Mouse (Mus musculus): ENCODE data around the gene Lrrn4cl.
"Not testable (repeated sequence)": the region's sequence is repeated elsewhere in the genome, so short reads cannot be mapped to it uniquely, and the experiment has no call there.

Lrrn4cl gene

GRCm38 (mm10) chr19:8850402-8850901, at the start of gene Lrrn4cl:
Gene Lrrn4cl (plus strand): TSS chr19:8850768.
- DNase-seq, result no peak

GRCm38 (mm10) chr19:8802130-8802821, 48.3 kb upstream of the Lrrn4cl start, which contains the start of gene Zbtb3:
Gene Zbtb3 (plus strand): TSS chr19:8802555.
- DNase-seq, result peak; percentile 98

GRCm38 (mm10) chr19:8803204-8803780, 47.3 kb upstream of the Lrrn4cl start:
- no peak for DNase-seq

DNA sequence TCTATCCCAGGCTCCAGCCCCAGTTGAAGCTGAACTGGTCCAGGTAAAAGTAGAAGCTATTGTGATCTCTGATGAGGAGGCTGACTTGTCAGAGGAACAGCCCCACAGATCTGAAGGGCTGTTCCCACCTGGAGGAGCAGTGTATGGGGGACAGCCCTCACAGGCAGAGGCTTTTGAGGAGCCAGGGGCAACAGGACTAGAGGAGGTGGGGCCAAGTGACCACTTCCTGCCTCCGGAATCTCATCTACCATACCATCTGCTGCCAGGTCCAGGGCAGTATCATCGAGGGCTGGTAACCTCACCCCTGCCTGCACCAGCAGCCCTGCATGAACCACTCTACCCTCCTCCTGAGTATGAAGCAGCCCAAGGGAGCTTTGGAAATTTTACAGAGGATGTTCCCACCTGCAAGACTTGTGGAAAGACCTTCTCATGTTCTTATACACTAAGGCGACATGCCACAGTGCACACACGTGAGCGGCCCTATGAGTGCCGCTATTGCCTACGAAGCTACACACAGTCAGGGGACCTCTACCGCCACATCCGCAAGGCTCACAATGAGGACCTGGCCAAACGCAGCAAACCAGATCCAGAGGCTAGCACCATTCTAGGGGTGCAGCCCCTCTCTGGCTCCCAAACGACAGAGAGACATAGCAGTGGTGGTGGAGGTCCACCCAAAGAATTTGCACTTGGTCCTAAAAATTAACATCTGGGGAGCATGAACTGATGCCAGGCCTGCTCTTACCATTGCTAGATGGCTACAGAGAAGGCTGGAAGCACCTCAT, 46.5 kb upstream of the Lrrn4cl start:
- DNase-seq, result no peak

DNA sequence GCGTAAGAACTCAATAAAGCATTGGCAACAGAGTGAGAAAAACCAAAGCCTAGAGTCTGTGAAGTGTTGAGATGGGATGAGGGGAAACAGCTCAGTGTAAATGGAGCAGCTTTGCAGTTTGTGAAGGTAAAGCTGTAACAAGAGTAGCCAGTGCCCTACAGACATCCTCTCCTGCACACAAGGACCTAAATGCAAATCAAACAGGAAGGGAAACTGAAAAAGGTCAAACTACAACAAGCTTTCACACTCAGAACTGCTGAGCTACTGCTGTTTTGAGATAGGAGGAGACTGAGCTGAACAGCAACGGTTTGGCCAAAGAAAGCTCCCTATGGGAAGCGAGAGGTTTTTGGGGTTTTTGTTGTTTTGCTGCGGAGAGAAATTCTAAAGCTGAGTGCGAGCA, 43.8 kb upstream of the Lrrn4cl start:
- no peak for DNase-seq

GRCm38 (mm10) chr19:8815812-8816211, 34.8 kb upstream of the Lrrn4cl start:
- DNase-seq, result no peak

DNA sequence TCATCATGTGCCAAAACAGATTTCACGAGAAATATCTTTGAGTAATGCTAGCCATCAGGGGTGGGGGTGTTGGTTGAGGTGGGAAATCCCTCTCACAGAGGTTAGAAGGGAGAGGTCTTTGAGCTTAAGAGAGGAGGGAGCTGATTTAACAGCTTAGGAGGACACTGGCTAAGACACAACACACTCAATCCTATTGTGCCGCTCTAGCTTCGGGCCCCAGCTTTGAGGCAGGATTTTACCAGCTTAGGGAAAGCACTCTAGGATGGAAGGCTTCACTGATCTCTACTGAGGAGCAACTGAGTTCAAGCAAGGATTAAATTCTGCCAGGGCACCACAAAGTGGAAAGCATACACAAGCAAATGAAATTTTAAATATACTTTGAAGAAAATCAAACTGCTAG, 33.6 kb upstream of the Lrrn4cl start:
- no peak for DNase-seq

DNA sequence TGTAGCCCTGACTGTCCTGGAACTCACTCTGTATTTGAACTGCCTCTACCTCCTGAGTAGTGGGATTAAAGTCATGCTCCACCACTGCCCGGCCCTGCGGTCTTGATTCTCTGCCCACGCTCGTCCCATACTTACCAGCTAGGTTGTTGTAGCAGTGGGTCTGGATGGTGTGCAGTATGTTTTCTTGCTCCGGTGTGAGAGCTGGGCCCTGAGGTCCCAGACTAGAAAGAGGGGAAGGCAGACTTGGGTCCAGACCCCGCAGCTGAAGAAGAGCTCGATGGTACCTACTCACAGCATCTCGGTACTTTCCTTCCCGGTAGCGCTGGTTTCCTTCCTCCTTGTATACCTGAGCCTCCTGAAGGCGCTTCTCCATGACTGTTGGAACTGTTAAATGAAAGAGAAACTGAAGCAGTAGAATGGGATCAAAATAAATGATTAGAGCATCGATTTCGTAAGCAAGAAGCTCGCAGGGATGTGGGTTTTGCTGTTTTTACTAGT, 32.2 kb upstream of the Lrrn4cl start:
- DNase-seq, result no peak

DNA sequence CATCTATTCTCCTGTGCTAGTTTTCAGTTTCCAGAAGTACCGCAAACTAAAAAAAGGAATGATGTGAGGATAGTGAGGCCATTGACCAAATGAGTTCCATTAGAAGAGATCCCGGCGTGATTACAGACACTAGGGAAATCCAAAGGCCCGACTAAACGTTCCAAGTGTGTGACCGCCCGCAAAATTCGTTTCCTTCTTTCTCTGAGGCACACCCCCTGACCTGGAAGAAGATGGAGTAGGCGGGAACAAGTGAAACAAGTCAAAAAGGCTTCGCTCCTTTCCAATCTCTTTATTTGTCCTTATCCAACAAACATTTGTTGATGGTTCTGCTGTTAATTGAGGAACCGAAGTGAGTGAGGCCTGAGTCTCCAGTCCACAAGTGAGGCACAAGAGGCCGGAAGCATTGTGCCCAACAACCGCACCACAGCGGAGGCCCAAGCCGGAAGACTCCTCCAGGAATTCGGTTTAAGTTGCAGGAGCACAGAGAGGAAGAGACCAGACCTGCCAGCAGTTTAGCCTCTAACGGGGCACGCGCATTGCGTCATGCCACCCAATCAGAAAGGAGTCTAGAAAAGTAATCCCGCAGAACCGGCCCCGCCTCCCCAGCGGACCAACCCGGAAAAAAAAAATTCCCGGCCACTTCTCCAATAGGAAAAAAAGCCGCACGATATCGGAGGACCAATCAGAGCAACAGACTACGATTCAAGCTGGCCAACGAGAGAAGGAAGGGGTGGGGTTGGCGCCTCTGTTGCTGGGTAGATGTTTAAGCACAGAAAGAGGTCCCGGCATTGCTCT, 31.6 kb upstream of the Lrrn4cl start, which contains the start of gene Ttc9c:
Gene Ttc9c (minus strand): TSS at position 533 of the 795 bp plus-strand sequence.
- peak; percentile 99 for DNase-seq

GRCm38 (mm10) chr19:8819596-8820423, 30.8 kb upstream of the Lrrn4cl start, which contains the start of gene Hnrnpul2:
Gene Hnrnpul2 (plus strand): TSS chr19:8820010.
- DNase-seq, result peak; percentile 99

- DNase-seq, result no peak
Measured at GRCm38 (mm10) chr19:8820424-8820956, 30.1 kb upstream of the Lrrn4cl start.

- DNase-seq, result no peak
Measured at GRCm38 (mm10) chr19:8821146-8821545, 29.4 kb upstream of the Lrrn4cl start.

- DNase-seq, result no peak
Measured at GRCm38 (mm10) chr19:8822696-8823095, 27.9 kb upstream of the Lrrn4cl start.

GRCm38 (mm10) chr19:8829660-8830059, 20.9 kb upstream of the Lrrn4cl start, which contains the start of gene AC129217.1:
Gene AC129217.1 (plus strand): TSS chr19:8829773.
- DNase-seq, result peak in 1 of 2 experiments; percentile 12

DNA sequence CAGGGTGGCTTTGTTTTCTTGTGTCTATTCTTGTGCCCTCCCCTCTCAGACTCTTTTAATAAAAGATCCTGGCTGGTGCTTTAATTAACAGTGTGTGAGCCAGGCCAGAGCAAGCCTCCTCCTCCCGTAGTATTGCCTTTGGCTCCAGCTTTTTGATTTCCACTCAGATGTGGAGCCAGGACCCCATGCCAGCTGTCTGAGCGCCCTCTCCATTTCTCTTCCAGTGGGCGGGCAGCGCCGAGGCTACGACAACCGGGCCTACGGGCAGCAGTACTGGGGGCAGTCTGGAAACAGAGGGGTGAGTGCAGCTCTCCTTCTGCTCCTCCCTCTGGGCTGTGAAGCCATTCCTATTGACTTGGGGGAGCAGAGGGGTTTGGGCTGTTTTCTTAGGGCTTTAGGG, 19.9 kb upstream of the Lrrn4cl start:
- no peak for DNase-seq

DNA sequence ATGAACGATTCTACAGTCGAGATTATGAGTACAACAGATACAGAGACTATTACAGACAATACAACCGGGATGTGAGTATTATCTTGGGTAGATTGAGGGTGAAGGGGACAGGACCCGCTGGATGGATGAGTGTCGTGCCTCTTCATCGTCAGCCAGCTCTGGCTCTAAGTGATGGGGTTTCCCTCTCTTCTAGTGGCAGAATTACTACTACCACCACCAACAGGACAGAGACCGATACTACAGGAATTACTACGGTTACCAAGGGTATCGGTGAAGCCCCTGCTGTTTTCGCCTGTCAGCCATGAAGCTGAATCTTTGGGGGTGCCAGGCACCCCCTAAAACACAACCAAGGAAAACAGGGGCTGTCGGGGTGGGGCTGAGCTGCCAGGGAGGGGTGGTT, 19.3 kb upstream of the Lrrn4cl start:
- DNase-seq, result no peak

- no peak for DNase-seq
Measured at GRCm38 (mm10) chr19:8832971-8833370, 17.6 kb upstream of the Lrrn4cl start.

DNA sequence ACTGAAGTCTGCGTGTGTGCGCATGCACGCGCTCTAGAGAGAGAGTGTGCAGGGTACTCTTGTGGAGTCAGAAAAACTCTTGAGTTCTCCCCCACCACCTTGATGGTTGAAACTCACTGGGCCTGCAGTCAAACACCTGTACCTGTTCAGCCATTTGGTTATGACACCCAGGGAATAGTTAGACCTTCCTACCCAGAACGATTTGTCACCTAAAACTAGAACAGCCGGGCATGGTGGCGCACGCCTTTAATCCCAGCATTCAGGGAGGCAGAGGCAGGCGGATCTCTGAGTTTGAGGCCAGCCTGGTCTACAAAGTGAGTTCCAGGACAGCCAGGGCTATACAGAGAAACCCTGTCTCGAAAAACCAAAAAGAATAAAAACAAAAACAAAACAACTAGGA, 14.2 kb upstream of the Lrrn4cl start:
- not testable (repeated sequence) for DNase-seq

GRCm38 (mm10) chr19:8837251-8837791, 13.2 kb upstream of the Lrrn4cl start, which contains the start of gene Bscl2:
Gene Bscl2 (plus strand): TSS chr19:8837467.
- peak; percentile 82 to 84 for DNase-seq

GRCm38 (mm10) chr19:8838041-8838730, 12.4 kb upstream of the Lrrn4cl start:
- no peak for DNase-seq
